Mouse (Mus musculus) heart, embryonic 10.5 days (tissue): ENCODE measurements at regions not wholly inside any gene's neighbourhood (a gene's known extent, or its start where the extent isn't known, plus 50 kb on each side); places are given as distances from the start of the nearest gene placed in this dataset.

Experiments
- DNase-seq: peaks from one replicate; pipeline ENCODE4 v3.0.0-alpha.2; 2017; ENCODE audit warnings: low spot score
- H3K27ac ChIP-seq: fragments of 300-500 bp; sonication (generic); 2 replicates; pipeline ENCODE4 v1.5.1; 2016; ENCODE audit warnings: mild to moderate bottlenecking
- H3K27me3 ChIP-seq: fragments of 300-500 bp; sonication (generic); 2 replicates; pipeline ENCODE4 v1.6.1; 2016; ENCODE audit warnings: mild to moderate bottlenecking; ENCODE audit not compliant: poor library complexity, insufficient read depth, severe bottlenecking
- H3K36me3 ChIP-seq: fragments of 300-500 bp; sonication (generic); 2 replicates; pipeline ENCODE4 v1.6.1; 2016; ENCODE audit warnings: mild to moderate bottlenecking, moderate library complexity
- H3K4me1 ChIP-seq: fragments of 300-500 bp; sonication (generic); 2 replicates; pipeline ENCODE4 v1.6.1; 2016; ENCODE audit warnings: mild to moderate bottlenecking
- H3K4me3 ChIP-seq: fragments of 300-500 bp; sonication (generic); 2 replicates; pipeline ENCODE4 v1.5.1; 2016; ENCODE audit warnings: mild to moderate bottlenecking, moderate library complexity
- H3K9me3 ChIP-seq: fragments of 300-500 bp; sonication (generic); 2 replicates; pipeline ENCODE4 v1.6.1; 2016; ENCODE audit warnings: mild to moderate bottlenecking, moderate library complexity
- WGBS: fragments of 180-500 bp; shearing (Covaris S2); methylation state at CpG from one replicate; pipeline ENCODE4 v1.1.7; 2016; 5-methylcytosine and 5-hydroxymethylcytosine counted together

DNA sequence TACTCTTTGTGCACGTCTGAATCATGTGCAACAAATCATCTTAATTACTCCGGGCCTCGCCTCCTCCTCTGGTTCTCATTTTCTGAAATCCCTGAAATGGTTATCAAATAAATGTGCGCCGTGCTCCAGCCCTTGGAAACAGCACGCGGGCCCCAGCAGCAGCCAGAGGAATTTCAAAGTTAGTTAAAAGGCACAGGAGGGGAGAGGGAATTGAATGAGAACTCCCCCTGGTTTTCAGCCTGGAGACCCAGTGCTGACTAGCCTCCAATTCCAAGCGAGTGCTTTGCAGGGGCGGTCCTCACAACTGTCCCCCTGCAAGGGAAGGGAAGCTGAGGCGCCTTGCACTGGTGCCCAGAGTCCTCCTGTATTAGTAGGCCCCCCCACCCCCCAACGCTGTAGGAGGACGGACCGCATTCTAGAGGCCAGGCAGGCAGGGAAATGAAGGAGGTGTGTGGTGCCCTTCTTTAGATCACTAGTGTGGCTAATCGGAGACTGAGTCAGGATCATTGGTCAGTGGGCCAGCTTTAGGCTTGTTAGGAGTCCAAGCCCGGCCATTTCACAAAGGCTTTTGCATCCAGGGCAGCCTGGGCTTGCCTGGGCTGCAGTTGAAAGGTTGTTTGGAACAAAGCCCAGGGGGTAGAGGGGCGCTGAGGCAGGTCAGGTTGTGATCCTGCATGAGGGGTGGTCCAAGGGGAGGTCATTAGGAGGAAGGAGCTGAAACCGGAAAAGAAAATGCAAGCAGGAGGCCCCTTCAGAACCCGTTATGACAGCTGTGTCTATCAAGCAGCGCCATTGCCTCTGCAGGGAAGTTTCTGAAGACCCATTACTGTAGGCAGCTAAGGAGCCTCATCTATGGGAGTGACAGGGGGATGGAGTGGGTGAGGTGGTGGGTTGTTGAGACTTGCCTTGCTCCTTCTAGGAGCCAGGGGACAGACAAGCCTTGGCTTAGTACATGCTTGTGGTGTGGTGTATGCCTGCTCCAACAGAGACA, 80.3 kb upstream of the Igfbp7 start:
- no peaks in the 10 kb centered on the region for H3K36me3 ChIP-seq
- H3K4me3 ChIP-seq: peak overlapping the region; percentile 43
- 19% methylated on average over 19 of the region's 19 CpGs for WGBS
- no peaks in the 10 kb centered on the region for H3K9me3 ChIP-seq
- H3K4me1 ChIP-seq: peaks cover 20% of the 10 kb centered on the region
- peak overlapping the region; percentile 77 for H3K27ac ChIP-seq
- H3K27me3 ChIP-seq: no peaks in the 10 kb centered on the region
- DNase-seq: peak; percentile 76

GRCm38 (mm10) chr5:77483053-77483717, 75.3 kb upstream of the Igfbp7 start:
- H3K36me3 ChIP-seq: no peaks in the 10 kb centered on the region
- no peak overlapping the region for H3K4me3 ChIP-seq
- H3K4me1 ChIP-seq: peaks cover 17% of the 10 kb centered on the region
- H3K27ac ChIP-seq: no peak overlapping the region
- H3K27me3 ChIP-seq: no peaks in the 10 kb centered on the region
- no peak for DNase-seq
- no peaks in the 10 kb centered on the region for H3K9me3 ChIP-seq
- 87% methylated on average over 9 of the region's 9 CpGs for WGBS

DNA sequence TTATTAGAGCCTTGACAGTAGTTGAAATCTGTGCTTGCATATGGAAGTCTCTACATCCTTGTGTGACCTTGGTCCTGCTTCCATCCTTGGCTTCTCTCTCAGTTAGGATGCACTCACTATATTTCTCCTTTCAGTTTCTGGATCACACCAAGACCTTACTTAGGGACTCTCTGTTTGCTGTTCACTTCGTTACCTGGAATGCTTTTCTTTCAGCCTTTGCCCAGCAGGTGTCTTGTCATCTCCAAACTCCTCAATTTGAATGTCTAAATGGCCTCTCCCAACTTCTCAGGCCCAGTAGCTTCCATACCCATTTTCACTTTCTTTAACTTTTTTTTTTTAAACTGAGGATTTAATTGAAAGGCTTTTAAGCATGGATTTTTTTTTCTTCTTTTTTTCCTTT, 74.0 kb upstream of the Igfbp7 start:
- Histone ChIP-seq H3K36me3 (no peaks in the 10 kb centered on the region), H3K27me3 (no peaks in the 10 kb centered on the region), H3K4me1 (peaks cover 5% of the 10 kb centered on the region), H3K27ac (no peak overlapping the region), H3K4me3 (no peak overlapping the region), H3K9me3 (no peaks in the 10 kb centered on the region)
- DNase-seq: no peak
- WGBS: 37% methylated on average over 1 of the region's 1 CpGs

- WGBS: 69% methylated on average over 9 of the region's 9 CpGs
- H3K36me3 ChIP-seq: no peaks in the 10 kb centered on the region
- DNase-seq: no peak
- no peak overlapping the region for H3K4me3 ChIP-seq
- no peak overlapping the region for H3K27ac ChIP-seq
- 0 out of 2 replicates have a peak, but pooled peaks cover 3% of the 10 kb centered on the region for H3K4me1 ChIP-seq
- H3K27me3 ChIP-seq: no peaks in the 10 kb centered on the region
- no peaks in the 10 kb centered on the region for H3K9me3 ChIP-seq
These were observed 70.0 kb upstream of the Igfbp7 start for GRCm38 (mm10) chr5:77477794-77478193.

- Histone ChIP-seq H3K4me3 (no peak overlapping the region), H3K9me3 (no peaks in the 10 kb centered on the region), H3K36me3 (no peaks in the 10 kb centered on the region), H3K27ac (no peak overlapping the region), H3K27me3 (no peaks in the 10 kb centered on the region), H3K4me1 (0 out of 2 replicates have a peak, but pooled peaks cover 3% of the 10 kb centered on the region)
- DNase-seq: no peak
- 59% methylated on average over 8 of the region's 8 CpGs for WGBS
These were observed 66.2 kb upstream of the Igfbp7 start for GRCm38 (mm10) chr5:77473896-77474486.

GRCm38 (mm10) chr5:77469236-77469766, 61.5 kb upstream of the Igfbp7 start:
- WGBS: 88% methylated on average over 15 of the region's 15 CpGs
- H3K27me3 ChIP-seq: no peaks in the 10 kb centered on the region

DNA sequence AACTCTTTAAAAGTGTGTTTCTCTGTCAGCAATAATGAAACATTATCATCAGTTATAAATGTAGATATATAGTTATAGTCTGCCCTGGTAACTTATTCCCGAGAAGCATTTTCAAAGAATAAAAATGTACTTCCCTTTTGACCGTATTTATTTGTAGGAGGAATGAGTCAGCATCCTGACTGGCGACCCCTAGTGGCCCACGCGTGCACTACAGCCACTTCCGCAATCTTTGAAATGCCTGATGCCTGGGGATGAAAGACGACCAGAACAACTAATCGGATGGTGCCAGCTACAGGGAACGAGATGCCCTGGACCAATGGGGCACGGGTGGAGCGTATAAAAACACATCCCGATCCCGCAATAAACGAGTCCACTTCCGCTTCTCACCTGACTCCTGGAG, 60.6 kb upstream of the Igfbp7 start:
- no peaks in the 10 kb centered on the region for H3K27me3 ChIP-seq
- no peaks in the 10 kb centered on the region for H3K4me1 ChIP-seq
- no peaks in the 10 kb centered on the region for H3K9me3 ChIP-seq
- DNase-seq: no peak
- H3K27ac ChIP-seq: no peak overlapping the region
- no peaks in the 10 kb centered on the region for H3K36me3 ChIP-seq
- 57% methylated on average over 15 of the region's 15 CpGs for WGBS
- H3K4me3 ChIP-seq: no peak overlapping the region

More at GRCm38 (mm10) chr5:77469236-77469766, 61.5 kb upstream of the Igfbp7 start:
- Histone ChIP-seq H3K4me1 (0 out of 2 replicates have a peak, but pooled peaks cover 2% of the 10 kb centered on the region), H3K4me3 (no peak overlapping the region), H3K27ac (no peak overlapping the region), H3K9me3 (no peaks in the 10 kb centered on the region), H3K36me3 (no peaks in the 10 kb centered on the region)
- no peak for DNase-seq

DNA sequence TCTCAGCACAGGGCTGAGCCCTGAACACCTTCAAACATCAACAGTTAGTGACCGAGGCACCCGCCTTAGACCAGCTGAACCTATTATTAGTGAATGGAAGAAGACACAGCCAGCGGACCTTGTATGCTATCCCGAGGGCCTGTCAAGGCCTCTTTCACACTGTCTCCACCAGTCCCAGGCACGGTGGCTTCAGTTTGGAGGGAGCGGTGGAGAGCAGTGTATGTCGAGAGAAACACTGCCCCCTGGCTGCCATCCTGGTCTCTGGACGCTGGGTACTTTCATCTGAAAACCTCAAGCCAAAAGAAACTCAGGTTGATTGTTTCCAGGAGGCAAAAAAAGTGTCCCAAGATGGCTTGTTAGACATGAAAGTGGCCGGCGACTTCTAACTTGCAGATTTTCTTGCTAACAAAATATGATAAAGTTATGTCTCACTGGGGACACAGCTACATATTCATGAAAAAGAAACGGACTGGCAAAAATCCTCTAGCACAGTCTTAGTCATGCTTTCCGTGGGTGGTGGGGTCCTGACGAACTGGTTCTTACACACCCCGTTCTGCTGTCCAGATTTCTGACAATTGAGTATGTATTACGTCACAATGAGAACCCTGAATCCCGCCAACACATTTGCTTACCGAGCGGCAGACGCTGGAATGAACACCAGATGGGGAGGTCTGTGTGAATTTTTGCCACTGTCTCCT, 57.2 kb upstream of the Igfbp7 start:
- 51% methylated on average over 19 of the region's 19 CpGs for WGBS
- Histone ChIP-seq H3K4me3 (no peak overlapping the region), H3K36me3 (no peaks in the 10 kb centered on the region), H3K27me3 (no peaks in the 10 kb centered on the region), H3K27ac (no peak overlapping the region), H3K4me1 (peaks cover 3% of the 10 kb centered on the region), H3K9me3 (no peaks in the 10 kb centered on the region)
- peak; percentile 80 for DNase-seq

DNA sequence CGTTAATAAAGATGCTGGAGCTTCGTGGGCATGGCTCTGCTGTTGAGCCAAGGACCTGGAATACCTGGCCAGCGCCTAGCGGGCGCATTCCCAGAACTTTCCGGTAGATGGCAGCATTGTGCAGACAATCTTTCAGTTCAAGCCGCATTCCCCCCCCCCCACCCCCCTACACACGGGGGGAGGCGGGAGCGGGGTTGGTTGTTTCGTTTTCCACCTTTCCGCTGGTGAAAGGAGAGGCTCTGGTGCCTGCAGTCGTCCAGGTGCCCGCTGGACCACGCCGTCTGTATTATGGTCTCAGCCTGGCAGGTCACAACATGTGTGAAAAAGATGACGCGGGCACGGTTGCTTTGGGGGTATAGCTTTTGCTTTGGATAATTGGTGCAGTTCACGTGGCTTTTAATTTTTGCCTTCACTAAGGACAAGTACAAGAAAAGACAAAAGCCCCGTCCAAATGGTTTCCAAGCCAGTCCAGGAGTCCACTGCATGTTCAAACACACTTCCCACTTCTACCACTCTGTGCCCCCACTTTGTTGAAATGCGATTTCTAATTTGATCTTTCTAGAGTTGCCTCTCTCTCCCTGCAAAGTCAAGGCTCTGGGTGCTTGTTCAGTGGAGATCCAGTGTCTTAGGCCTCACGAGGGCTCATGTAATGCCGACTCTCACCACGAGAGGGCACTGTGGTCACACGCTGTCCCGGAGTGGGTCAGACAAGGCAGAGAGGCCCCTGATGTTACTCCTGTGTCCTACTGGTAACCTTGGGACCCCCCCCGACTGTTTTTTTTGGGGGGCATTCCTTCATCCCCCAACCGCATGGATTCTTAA, 52.3 kb upstream of the Igfbp7 start:
- 1% methylated on average over 29 of the region's 29 CpGs for WGBS
- Histone ChIP-seq H3K4me1 (peaks cover 3% of the 10 kb centered on the region), H3K36me3 (no peaks in the 10 kb centered on the region), H3K4me3 (peak overlapping the region; percentile 65), H3K27ac (peak overlapping the region; percentile 79), H3K27me3 (no peaks in the 10 kb centered on the region), H3K9me3 (no peaks in the 10 kb centered on the region)
- peak; percentile 94 for DNase-seq
